Mouse (Mus musculus): Measurements from ENCODE around the gene Akr1b7. TPM values are rescaled to one million over a fixed set of nuclear protein-coding genes. Genes with fewer than 3 reads are reported as not detected.
"Not testable (repeated sequence)": the region's sequence is repeated elsewhere in the genome, so short reads cannot be mapped to it uniquely, and the experiment has no call there.

Akr1b7 gene
- 0.11 TPM in 1 of 2 replicates, not detected in the other for polyA plus RNA-seq (2015; fragmentation: Nextera tagmentation; extraction: Ambion mirVana)

DNA sequence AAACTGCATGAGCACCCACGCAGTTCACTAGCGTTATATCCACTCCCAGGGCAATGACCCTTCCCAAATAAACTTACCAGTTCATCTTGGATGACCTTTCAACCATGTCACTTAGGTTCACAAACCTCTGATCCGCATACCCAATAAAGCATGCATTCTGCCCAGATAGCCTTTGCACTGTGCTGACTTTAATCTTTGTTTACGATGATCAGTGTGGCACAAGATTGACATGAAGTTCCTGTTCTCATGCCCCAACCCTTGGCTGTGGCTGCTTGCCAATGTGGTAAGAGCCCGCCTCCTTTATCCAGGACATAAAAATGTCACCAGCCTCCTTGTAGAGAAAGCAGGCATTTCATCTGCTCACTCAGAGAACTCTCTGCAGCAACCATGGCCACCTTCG is at the start of gene Akr1b7:
TSS of gene Akr1b7 (plus strand) at position 312 of the 400 bp plus-strand sequence.
- peaks cover 4% of the 10 kb centered on the region; the same call in 1 of the 2 replicates for H3K4me1 ChIP-seq
- no peak within 1 kb of the TSS for H3K27ac ChIP-seq (replicated peaks)
- no peaks in the 10 kb centered on the region for H3K27me3 ChIP-seq (replicated peaks)
- WGBS = 56% methylated on average over 6 of the region's 6 CpGs
- H3K9me3 ChIP-seq = no peaks in the 10 kb centered on the region
- no peak within 1 kb of the TSS for H3K4me3 ChIP-seq
- no peak for ATAC-seq (ENCODE audit: extremely low read depth, insufficient number of reproducible peaks, low FRiP score, low TSS enrichment)
- no peak within 1 kb of the TSS for H3K4me2 ChIP-seq
- no peak within 1 kb of the TSS for H3K9ac ChIP-seq
- H3K36me3 ChIP-seq = no peaks in the 10 kb centered on the region

DNA sequence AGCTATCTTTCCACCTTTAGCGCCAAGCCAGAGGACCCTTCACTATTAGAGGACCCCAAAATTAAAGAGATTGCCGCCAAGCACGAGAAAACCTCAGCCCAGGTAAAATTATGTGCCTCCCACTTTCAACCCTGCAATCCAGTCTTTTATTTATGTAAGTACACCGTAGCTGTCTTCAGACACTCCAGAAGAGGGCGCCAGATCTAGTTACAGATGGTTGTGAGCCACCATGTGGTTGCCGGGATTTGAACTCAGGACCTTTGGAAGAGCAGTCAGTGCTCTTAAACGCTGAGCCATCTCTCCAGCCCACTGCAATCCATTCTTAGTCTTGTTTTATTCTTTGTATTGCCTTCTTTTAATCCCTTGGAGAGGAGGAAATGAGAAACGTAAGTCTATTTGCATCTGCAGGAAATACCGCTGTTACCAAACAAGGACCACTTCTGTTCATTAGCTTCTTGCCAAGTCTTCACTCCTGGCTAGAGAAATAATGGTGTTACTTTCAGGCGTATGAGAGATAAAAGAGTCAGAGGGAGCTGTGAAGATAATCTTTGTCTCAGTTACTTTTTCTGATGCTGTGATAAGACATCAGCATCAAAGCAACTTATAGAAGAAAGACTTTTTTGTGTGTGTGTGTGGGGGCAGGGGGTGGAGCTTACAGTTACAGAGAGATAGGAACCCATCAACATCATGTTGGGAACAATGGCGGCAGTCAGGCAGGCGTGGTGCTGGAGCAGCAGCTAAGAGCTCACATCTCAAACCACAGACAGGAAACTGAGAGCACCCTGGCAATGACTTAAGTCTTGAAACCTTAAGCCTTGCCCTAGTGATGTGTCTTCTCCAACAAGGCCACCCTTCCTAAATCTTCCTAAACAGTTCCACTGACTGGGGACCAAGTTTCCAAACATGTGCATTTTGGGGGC is 47.7 kb upstream of the Akr1b7 start:
- H3K9ac ChIP-seq = no peak overlapping the region
- H3K27ac ChIP-seq (replicated peaks) = no peak overlapping the region
- no peak for ATAC-seq (ENCODE audit: extremely low read depth, insufficient number of reproducible peaks, low FRiP score, low TSS enrichment)
- H3K9me3 ChIP-seq = no peaks in the 10 kb centered on the region
- no peak overlapping the region for H3K4me2 ChIP-seq
- H3K36me3 ChIP-seq = peaks cover 11% of the 10 kb centered on the region; the same call in 1 of the 2 replicates
- H3K27me3 ChIP-seq (replicated peaks) = no peaks in the 10 kb centered on the region
- WGBS = 77% methylated on average over 12 of the region's 12 CpGs
- H3K4me3 ChIP-seq = no peak overlapping the region
- peaks cover 3% of the 10 kb centered on the region; the same call in 1 of the 2 replicates for H3K4me1 ChIP-seq

DNA sequence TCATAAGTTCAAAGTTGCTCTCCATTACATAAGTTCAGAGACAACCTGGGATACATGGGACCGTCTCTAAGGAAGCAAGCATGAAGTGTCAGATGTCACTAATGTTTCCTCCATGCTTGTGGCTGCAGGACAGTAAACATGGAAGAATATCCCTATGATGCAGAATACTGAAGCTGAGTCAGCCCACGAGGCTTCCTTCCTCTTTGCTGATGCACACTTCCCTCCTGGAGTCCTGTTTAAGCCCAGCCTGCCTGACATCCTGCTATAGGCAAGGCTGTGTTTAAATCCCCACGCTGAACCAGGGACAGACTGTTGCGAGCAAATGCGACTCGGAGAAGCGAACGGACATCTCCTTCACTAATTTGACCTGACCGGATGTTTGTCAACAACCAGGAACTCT is 44.1 kb upstream of the Akr1b7 start:
- no peak for ATAC-seq (ENCODE audit: extremely low read depth, insufficient number of reproducible peaks, low FRiP score, low TSS enrichment)

DNA sequence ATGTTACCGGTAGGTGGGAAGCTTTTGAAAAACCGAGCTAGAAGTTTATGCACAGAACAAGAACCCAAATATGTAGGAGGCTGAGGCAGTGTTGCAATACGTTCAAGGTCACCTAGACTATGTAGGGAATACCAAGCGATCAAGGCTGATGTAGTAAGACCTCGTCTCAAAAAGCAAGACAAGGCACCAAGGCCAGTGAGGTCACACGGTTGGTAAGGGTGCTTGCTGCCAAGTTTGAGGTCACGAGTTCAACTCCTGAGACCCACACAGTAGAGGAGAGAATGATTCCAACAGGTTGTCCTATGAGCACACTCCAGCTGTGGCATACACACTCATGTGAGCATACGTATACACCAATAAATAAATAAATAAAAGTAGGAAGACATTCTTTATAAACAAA is 42.1 kb upstream of the Akr1b7 start:
- Histone ChIP-seq H3K9me3 (no peaks in the 10 kb centered on the region), H3K36me3 (peaks cover 2% of the 10 kb centered on the region; the same call in 1 of the 2 replicates), H3K27me3 (replicated peaks) (no peaks in the 10 kb centered on the region), H3K27ac (replicated peaks) (no peak overlapping the region), H3K4me3 (no peak overlapping the region), H3K9ac (no peak overlapping the region), H3K4me1 (peaks cover 3% of the 10 kb centered on the region; the same call in 1 of the 2 replicates), H3K4me2 (no peak overlapping the region)
- 80% methylated on average over 8 of the region's 8 CpGs for whole genome bisulfite sequencing
- no peak for ATAC-seq (ENCODE audit: extremely low read depth, insufficient number of reproducible peaks, low FRiP score, low TSS enrichment)

More for the DNA sequence above, 44.1 kb upstream of the Akr1b7 start:
- WGBS = 62% methylated on average over 9 of the region's 9 CpGs
- H3K27me3 ChIP-seq (replicated peaks) = no peaks in the 10 kb centered on the region
- no peak overlapping the region for H3K4me3 ChIP-seq
- no peaks in the 10 kb centered on the region for H3K9me3 ChIP-seq
- H3K4me1 ChIP-seq = peaks cover 3% of the 10 kb centered on the region; the same call in 1 of the 2 replicates
- H3K36me3 ChIP-seq = peaks cover 11% of the 10 kb centered on the region; the same call in 1 of the 2 replicates
- no peak overlapping the region for H3K4me2 ChIP-seq
- H3K9ac ChIP-seq = no peak overlapping the region
- no peak overlapping the region for H3K27ac ChIP-seq (replicated peaks)

DNA sequence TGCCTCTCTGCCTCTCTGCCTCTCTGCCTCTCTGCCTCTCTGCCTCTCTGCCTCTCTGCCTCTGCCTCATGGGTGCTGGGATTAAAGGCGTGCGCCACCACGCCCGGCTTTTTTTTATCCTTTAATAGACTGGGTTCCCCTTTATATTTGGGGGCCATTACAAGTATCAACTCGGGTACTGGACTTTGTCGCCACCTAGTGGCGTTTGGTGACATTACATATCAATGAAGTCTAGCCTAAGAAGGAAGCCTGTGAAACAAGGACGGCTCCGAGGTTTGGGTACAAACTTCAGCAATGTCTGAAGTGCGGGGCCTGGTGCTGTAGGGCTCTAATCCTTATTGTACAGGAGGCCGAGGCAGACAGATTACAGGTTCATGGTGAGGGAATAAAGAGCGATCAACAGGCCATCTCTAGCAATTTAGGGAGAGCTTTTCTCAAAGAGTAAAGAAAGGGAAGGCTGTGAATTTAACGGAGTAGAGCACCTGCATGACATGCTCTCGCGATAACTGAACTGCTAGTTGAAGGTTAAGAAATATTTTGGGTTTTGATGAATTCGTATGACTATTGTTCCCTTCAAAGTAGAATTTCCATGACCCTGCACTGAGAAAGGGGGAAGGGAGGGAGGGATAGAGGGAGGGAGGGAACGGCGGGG is 40.3 kb upstream of the Akr1b7 start:
- H3K27me3 ChIP-seq (replicated peaks) = no peaks in the 10 kb centered on the region
- ATAC-seq (ENCODE audit: extremely low read depth, insufficient number of reproducible peaks, low FRiP score, low TSS enrichment) = no peak
- 24% methylated on average over 18 of the region's 18 CpGs for WGBS
- no peaks in the 10 kb centered on the region for H3K36me3 ChIP-seq
- H3K4me3 ChIP-seq = peak overlapping the region; percentile 27; the same call in 1 of the 2 replicates
- no peak overlapping the region for H3K27ac ChIP-seq (replicated peaks)
- H3K9me3 ChIP-seq = no peaks in the 10 kb centered on the region
- peaks cover 3% of the 10 kb centered on the region; the same call in 1 of the 2 replicates for H3K4me1 ChIP-seq
- peak overlapping the region; percentile 73 for H3K9ac ChIP-seq
- peak overlapping the region; percentile 59 for H3K4me2 ChIP-seq

DNA sequence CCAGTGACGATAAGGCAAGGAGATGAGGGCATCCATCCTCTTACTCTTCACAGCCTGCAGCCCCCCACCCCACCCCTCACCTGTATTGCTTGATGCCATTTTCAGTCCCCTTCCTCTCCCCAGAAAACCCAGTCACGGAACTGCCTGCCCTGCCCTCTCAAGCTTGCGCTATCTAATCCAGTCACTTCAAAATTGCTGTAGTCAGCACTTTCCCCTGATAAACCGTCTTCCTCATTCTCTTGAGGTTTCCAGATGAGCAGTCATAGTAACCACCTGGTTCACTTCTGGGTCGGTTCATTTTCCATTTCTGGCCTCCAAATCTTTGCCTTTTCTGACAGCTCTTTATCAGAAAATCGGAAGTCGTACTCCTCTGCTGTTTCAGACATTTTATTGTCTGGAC is 38.3 kb upstream of the Akr1b7 start:
- Histone ChIP-seq H3K9ac (no peak overlapping the region), H3K9me3 (no peaks in the 10 kb centered on the region), H3K4me3 (no peak overlapping the region), H3K4me2 (no peak overlapping the region), H3K27me3 (replicated peaks) (no peaks in the 10 kb centered on the region), H3K4me1 (no peaks in the 10 kb centered on the region), H3K27ac (replicated peaks) (no peak overlapping the region), H3K36me3 (no peaks in the 10 kb centered on the region)
- WGBS = 65% methylated on average over 7 of the region's 7 CpGs
- no peak for ATAC-seq (ENCODE audit: extremely low read depth, insufficient number of reproducible peaks, low FRiP score, low TSS enrichment)

DNA sequence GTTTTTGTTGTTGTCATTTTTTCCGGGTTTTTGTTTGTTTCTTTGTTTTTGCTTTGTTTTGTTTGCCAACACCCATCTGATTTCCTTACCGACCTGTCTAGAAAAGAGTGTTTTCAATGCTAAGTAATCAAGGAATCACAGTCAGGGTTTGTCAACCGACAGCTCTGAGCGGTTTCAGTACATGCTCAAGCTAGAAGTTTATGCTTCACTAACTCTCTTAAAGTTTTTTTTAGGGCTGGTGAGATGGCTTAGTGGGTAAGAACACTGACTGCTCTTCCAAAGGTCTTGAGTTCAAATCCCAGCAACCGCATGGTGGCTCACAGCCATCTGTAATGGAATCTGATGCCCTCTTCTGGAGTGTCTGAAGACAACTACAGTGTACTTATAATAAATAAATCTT is 36.2 kb upstream of the Akr1b7 start:
- not testable (repeated sequence) for H3K4me3 ChIP-seq; H3K27me3 ChIP-seq (replicated peaks); H3K9me3 ChIP-seq; H3K9ac ChIP-seq; ATAC-seq (ENCODE audit: extremely low read depth, insufficient number of reproducible peaks, low FRiP score, low TSS enrichment); H3K4me2 ChIP-seq; H3K27ac ChIP-seq (replicated peaks); H3K4me1 ChIP-seq; H3K36me3 ChIP-seq
- WGBS = 76% methylated on average over 5 of the region's 5 CpGs

DNA sequence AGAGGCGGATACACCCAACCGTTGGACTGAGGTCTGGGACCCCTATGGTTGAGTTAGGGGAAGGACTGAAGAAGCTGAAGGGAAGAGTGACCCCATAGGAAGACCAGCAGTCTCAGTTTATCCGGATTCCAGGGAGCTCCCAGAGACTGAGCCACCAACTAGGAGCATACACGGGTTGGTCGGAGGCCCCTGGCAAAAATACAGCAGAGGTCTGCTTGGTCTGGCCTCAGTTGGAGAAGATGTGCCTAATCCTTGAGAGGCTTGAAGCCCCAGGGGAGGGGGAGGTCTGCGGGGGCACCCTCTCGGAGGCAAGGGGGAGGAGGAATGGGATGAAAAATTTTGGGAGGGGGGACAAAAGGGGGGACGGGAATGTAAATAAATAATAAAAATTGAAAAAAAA is 28.7 kb upstream of the Akr1b7 start:
- WGBS = 34% methylated on average over 8 of the region's 8 CpGs
- H3K4me3 ChIP-seq = peak overlapping the region; percentile 75
- peak overlapping the region; percentile 98 for H3K4me2 ChIP-seq
- H3K36me3 ChIP-seq = peaks cover 10% of the 10 kb centered on the region
- no peak overlapping the region for H3K27ac ChIP-seq (replicated peaks)
- no peak for ATAC-seq (ENCODE audit: extremely low read depth, insufficient number of reproducible peaks, low FRiP score, low TSS enrichment)
- H3K9ac ChIP-seq = peak overlapping the region; percentile 85; the same call in 1 of the 2 replicates
- H3K4me1 ChIP-seq = peaks cover 18% of the 10 kb centered on the region
- H3K9me3 ChIP-seq = no peaks in the 10 kb centered on the region
- H3K27me3 ChIP-seq (replicated peaks) = no peaks in the 10 kb centered on the region

DNA sequence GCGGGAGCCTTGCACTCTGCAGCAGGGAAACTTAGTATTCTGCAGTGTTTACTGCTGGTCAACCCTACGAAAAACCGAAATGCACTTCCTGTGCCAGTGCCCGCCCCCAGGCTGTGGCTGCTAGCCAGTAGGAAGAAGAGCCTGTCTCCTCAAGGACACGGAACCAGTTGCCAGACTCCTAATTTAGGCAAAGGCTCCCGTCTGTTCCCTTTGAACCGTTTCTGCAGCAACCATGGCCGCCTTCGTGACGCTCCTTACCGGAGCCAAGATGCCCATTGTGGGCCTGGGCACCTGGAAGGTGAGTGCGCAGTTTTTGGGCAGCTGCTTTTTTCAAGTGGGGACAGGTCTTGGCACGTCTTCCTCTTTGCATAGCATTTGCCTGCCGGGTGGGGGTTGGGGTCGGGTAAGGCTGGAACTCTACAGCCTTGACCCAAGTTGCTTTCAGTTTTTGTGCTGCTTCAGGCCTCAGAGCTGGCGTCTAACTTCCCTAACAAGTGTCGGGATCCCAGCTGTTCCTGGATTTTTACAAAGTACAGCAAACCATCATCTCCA is 27.9 kb upstream of the Akr1b7 start, which contains the start of gene Akr1b10:
TSS of gene Akr1b10 (plus strand) at position 109 of the 552 bp plus-strand sequence.
- H3K27me3 ChIP-seq (replicated peaks) = no peaks in the 10 kb centered on the region
- H3K4me3 ChIP-seq = peak within 1 kb of the TSS; percentile 75

DNA sequence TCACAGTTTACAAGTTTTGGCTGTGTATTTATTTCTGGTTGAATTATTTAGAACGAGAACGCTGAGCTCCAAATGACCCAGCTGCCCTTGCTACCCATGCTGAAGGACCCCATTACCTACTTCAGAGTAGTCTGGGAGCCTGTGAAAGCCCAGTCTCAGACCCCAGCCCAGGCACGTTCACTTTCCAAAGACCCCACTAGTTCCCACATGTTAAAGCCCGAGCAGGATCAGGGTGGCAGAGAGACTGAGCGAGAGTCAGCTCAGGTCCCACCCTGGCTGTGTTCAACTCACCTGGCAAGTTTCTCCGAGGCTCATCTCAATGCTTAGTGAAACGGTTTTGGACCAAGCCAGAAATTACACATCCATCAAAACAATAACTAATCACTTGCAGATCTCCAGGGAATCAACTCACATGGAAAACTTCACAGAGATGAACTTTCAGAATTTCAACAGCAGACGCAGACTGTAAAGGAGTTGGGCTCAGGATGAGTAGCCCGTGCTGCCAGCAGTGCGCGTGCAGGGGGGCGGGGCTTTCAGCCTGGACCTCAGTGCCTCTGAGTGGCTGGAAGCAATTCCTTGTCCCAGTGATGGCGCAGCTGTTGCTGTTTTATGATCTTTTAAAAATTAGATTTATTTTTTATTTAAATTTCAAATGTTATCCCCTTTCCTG is 27.3 kb upstream of the Akr1b7 start:
- peaks cover 24% of the 10 kb centered on the region for H3K36me3 ChIP-seq
- 2% methylated on average over 13 of the region's 13 CpGs for WGBS
- H3K9me3 ChIP-seq = no peaks in the 10 kb centered on the region
- peaks cover 18% of the 10 kb centered on the region for H3K4me1 ChIP-seq
- peak overlapping the region; percentile 98 for H3K4me2 ChIP-seq
- H3K27me3 ChIP-seq (replicated peaks) = no peaks in the 10 kb centered on the region
- peak overlapping the region; percentile 85 for H3K9ac ChIP-seq
- peak overlapping the region; percentile 75 for H3K4me3 ChIP-seq
- H3K27ac ChIP-seq (replicated peaks) = peak overlapping the region; percentile 88
- no peak; the same call in 1 of the 2 replicates for ATAC-seq (ENCODE audit: extremely low read depth, insufficient number of reproducible peaks, low FRiP score, low TSS enrichment)

More for the DNA sequence above, 27.9 kb upstream of the Akr1b7 start, which contains the start of gene Akr1b10:
- H3K9ac ChIP-seq = peak within 1 kb of the TSS; percentile 85
- peak; percentile 46; the same call in 1 of the 2 replicates for ATAC-seq (ENCODE audit: extremely low read depth, insufficient number of reproducible peaks, low FRiP score, low TSS enrichment)
- under 1% methylated on average over 17 of the region's 17 CpGs for WGBS
- H3K9me3 ChIP-seq = no peaks in the 10 kb centered on the region
- H3K27ac ChIP-seq (replicated peaks) = peak within 1 kb of the TSS; percentile 88
- peak within 1 kb of the TSS; percentile 98 for H3K4me2 ChIP-seq
- peaks cover 18% of the 10 kb centered on the region for H3K36me3 ChIP-seq
- H3K4me1 ChIP-seq = peaks cover 18% of the 10 kb centered on the region
